Mouse (Mus musculus) forebrain, embryonic 15.5 days (tissue): ENCODE results near the gene Slc4a8. TPM values are rescaled to one million over a fixed set of nuclear protein-coding genes. Genes with fewer than 3 reads are reported as not detected.

Experiments
- polyA plus RNA-seq: library from polyadenylated mRNA; unstranded; fragments of >200 nt; fragmentation: Nextera tagmentation; extraction: Ambion mirVana; gene quantifications from 2 replicates; pipeline ENCODE4 v1.2.1, GENCODE M21; 2015

The Slc4a8 gene
- polyA plus RNA-seq, 1 experiment from 2014 or later: 22.8 TPM

Other genes starting within 250 kb of the Slc4a8 start
- 30.0 and 33.6 TPM in 2 replicates for gene Tfcp2, start 209.7 kb upstream of the Slc4a8 start, polyA plus RNA-seq
- 50.4 and 51.3 TPM in 2 replicates for gene Pou6f1, start 161.8 kb upstream of the Slc4a8 start, polyA plus RNA-seq
- gene Dazap2, start 146.4 kb upstream of the Slc4a8 start, polyA plus RNA-seq: 155 and 161 TPM in 2 replicates
- gene Smagp, start 124.8 kb upstream of the Slc4a8 start, polyA plus RNA-seq: 1.8 and 2.5 TPM in 2 replicates
- gene Bin2, start 92.2 kb upstream of the Slc4a8 start, polyA plus RNA-seq: 1.2 and 2.0 TPM in 2 replicates
- 0.43 and 0.97 TPM in 2 replicates for gene Cela1, start 73.8 kb upstream of the Slc4a8 start, polyA plus RNA-seq
- gene Galnt6, start 32.4 kb upstream of the Slc4a8 start, polyA plus RNA-seq: 0.13 and 0.27 TPM in 2 replicates
- 20.3 and 20.4 TPM in 2 replicates for gene Scn8a, start 108.1 kb downstream of the Slc4a8 start, polyA plus RNA-seq